Mouse (Mus musculus): ENCODE data around the gene Olfr653. TPM values are rescaled to one million over a fixed set of nuclear protein-coding genes. Genes with fewer than 3 reads are reported as not detected.

The Olfr653 gene
- polyA plus RNA-seq, 1 experiment from 2014 or later: not detected

DNA sequence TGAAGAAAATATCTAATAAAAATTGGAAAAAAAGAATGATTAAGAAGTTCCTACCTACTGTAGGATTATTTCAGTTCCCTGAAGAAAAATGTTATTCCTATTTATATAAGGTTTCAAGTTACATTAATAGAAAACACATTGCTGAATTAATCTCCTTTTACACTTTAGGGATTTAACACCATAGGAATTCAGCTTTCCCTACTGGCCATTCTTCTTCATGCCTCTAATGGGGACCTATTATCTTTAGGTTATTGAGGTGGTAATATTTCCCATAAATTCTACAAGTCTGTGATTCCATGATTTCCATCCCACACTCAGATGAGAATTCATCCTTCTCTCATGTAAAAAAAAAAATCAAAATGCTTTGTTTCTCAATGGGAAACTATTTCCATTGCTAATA is 47.4 kb downstream of the Olfr653 start, which contains the start of gene Olfr657:
Olfr657 (plus strand) TSS at position 301 of the 400 bp plus-strand sequence.
- Histone ChIP-seq H3K36me3 (no peaks in the 10 kb centered on the region), H3K4me3 (no peak within 1 kb of the TSS), H3K4me1 (replicated peaks) (no peaks in the 10 kb centered on the region), H3K9ac (no peak within 1 kb of the TSS), H3K9me3 (replicated peaks) (no peaks in the 10 kb centered on the region), H3K27ac (no peak within 1 kb of the TSS), H3K27me3 (no peaks in the 10 kb centered on the region), H3K4me2 (no peak within 1 kb of the TSS)
- ATAC-seq (replicated peaks; ENCODE audit: insufficient number of reproducible peaks, insufficient read depth, low FRiP score, low read depth): no peak

Other genes starting within 250 kb of the Olfr653 start
- 0.08 and 0.15 TPM in 2 replicates for gene Trim34b, start 247.8 kb upstream of the Olfr653 start, polyA plus RNA-seq (2015; fragmentation: Nextera tagmentation; extraction: Ambion mirVana)
- 2.7 and 3.1 TPM in 2 replicates for gene Trim12c, start 224.0 kb upstream of the Olfr653 start, polyA plus RNA-seq (2015; fragmentation: Nextera tagmentation; extraction: Ambion mirVana)
- gene Trim30b, start 207.4 kb upstream of the Olfr653 start, polyA plus RNA-seq (2015; fragmentation: Nextera tagmentation; extraction: Ambion mirVana): 0.18 TPM in 2 replicates
- gene Trim30c, start 176.5 kb upstream of the Olfr653 start, polyA plus RNA-seq (2015; fragmentation: Nextera tagmentation; extraction: Ambion mirVana): 0.11 and 0.23 TPM in 2 replicates
- gene Trim30a, start 112.1 kb upstream of the Olfr653 start, polyA plus RNA-seq (2015; fragmentation: Nextera tagmentation; extraction: Ambion mirVana): 0.92 and 1.9 TPM in 2 replicates
- 0.48 and 1.1 TPM in 2 replicates for gene Trim30d, start 69.5 kb upstream of the Olfr653 start, polyA plus RNA-seq (2015; fragmentation: Nextera tagmentation; extraction: Ambion mirVana)
- gene Olfr651, start 27.2 kb upstream of the Olfr653 start, polyA plus RNA-seq (2015; fragmentation: Nextera tagmentation; extraction: Ambion mirVana): not detected in 2 replicates
- not detected in 2 replicates for gene Olfr652, start 16.4 kb upstream of the Olfr653 start, polyA plus RNA-seq (2015; fragmentation: Nextera tagmentation; extraction: Ambion mirVana)
- gene Olfr654, start 9.7 kb downstream of the Olfr653 start, polyA plus RNA-seq (2015; fragmentation: Nextera tagmentation; extraction: Ambion mirVana): not detected in 2 replicates
- not detected in 2 replicates for gene Olfr655, start 24.5 kb downstream of the Olfr653 start, polyA plus RNA-seq (2015; fragmentation: Nextera tagmentation; extraction: Ambion mirVana)
- not detected in 2 replicates for gene Olfr656, start 36.6 kb downstream of the Olfr653 start, polyA plus RNA-seq (2015; fragmentation: Nextera tagmentation; extraction: Ambion mirVana)
- gene Olfr657, start 47.5 kb downstream of the Olfr653 start, polyA plus RNA-seq (2015; fragmentation: Nextera tagmentation; extraction: Ambion mirVana): not detected in 2 replicates
- not detected in 2 replicates for gene Olfr658, start 70.0 kb downstream of the Olfr653 start, polyA plus RNA-seq (2015; fragmentation: Nextera tagmentation; extraction: Ambion mirVana)
- gene Olfr659, start 89.4 kb downstream of the Olfr653 start, polyA plus RNA-seq (2015; fragmentation: Nextera tagmentation; extraction: Ambion mirVana): not detected in 2 replicates
- gene Olfr661, start 109.2 kb downstream of the Olfr653 start, polyA plus RNA-seq (2015; fragmentation: Nextera tagmentation; extraction: Ambion mirVana): not detected in 2 replicates
- gene Usp17le, start 200.2 kb downstream of the Olfr653 start, polyA plus RNA-seq (2015; fragmentation: Nextera tagmentation; extraction: Ambion mirVana): not detected in 2 replicates